Mouse (Mus musculus): ENCODE results near the gene Olfr472.
"Not testable (repeated sequence)": the region's sequence is repeated elsewhere in the genome, so short reads cannot be mapped to it uniquely, and the experiment has no call there.

The Olfr472 gene

GRCm38 (mm10) chr7:107897602-107898001 lies at the start of gene Olfr472:
Olfr472 (plus strand) TSS chr7:107897902.
- in situ Hi-C loops (cut with MboI; ENCODE audit: low sequenced_read_pairs) = no loop called here

DNA sequence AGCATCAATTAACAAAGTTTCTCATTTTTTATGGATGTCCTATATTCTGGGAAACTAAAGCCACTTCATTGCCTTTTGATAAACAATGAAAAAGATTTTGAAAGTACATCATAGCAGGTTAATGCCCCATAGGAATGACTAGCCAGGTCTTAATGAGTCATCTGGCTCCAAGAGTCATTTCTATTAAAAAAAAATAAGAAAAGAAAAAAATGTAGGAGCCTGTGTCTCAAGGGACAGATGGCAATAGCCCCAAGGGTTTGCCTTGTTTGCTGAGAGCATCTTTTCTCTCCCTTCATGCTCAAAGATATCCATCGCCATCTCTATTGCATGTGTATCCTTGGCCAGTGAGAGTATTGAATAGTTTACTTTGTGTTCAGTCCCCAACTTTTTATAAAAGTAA lies 32.4 kb downstream of the Olfr472 start, which contains the start of gene Olfr473:
Gene Olfr473, plus strand, starts transcription at position 301 of the 400 bp plus-strand sequence.
- in situ Hi-C loops (cut with MboI; ENCODE audit: low sequenced_read_pairs) = no loop called here

- in situ Hi-C loops (cut with MboI; ENCODE audit: low sequenced_read_pairs) = not testable (repeated sequence)
Observed at GRCm38 (mm10) chr7:107952539-107952938, 54.8 kb downstream of the Olfr472 start.

DNA sequence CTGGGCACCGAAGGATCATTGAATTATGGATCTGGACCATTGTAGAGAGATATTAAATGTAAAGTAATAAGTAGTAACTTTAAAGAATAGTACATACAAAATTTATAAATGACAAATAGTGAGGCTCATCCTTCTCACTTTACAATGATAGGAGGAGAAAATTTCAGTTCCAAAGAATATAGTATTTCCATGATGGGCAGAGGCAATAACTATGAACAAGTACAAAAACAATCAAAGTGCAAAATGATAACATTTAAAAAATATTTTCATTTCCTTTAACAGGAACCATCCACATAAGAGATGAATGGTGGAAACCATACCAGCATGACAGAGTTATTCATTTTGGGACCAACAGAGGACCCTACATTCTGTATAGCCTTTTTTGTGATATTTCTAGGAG lies 56.6 kb downstream of the Olfr472 start, which contains the start of gene Olfr474:
Gene Olfr474, plus strand, starts transcription at position 301 of the 400 bp plus-strand sequence.
- in situ Hi-C loops (cut with MboI; ENCODE audit: low sequenced_read_pairs) = no loop called here

All from CH12F3 (cell line).